Mouse (Mus musculus): Measurements from ENCODE around the gene Slain1.
A peak's percentile ranks its signal among the peaks of the same experiment; 100 is the strongest.

The Slain1 gene

GRCm38 (mm10) chr14:103702516-103702915 is 52.5 kb downstream of the Slain1 start:
- peaks cover 9% of the 10 kb centered on the region for H3K36me3 ChIP-seq (ENCODE audit: insufficient read depth, low read length)
- peak overlapping the region; percentile 45 for H3K4me3 ChIP-seq (replicated peaks; ENCODE audit: low read length)
- no peak for TF ChIP-seq CTCF (conservative IDR thresholded peaks at IDR 0.05; ENCODE audit: low read length)
- TF ChIP-seq NANOG (IDR thresholded peaks at IDR 0.05; ENCODE audit: borderline replicate concordance, low read length): no peak
- TF ChIP-seq POU5F1 (IDR thresholded peaks at IDR 0.05; ENCODE audit: borderline replicate concordance, low read length): no peak
- no peaks in the 10 kb centered on the region for H3K9me3 ChIP-seq (ENCODE audit: low read length)
- H3K4me1 ChIP-seq (replicated peaks; ENCODE audit: low read depth, low read length): peaks cover 12% of the 10 kb centered on the region
- peaks cover 2% of the 10 kb centered on the region; the same call in 1 of the 2 replicates for H3K27me3 ChIP-seq (ENCODE audit: insufficient read depth, low read length)

DNA sequence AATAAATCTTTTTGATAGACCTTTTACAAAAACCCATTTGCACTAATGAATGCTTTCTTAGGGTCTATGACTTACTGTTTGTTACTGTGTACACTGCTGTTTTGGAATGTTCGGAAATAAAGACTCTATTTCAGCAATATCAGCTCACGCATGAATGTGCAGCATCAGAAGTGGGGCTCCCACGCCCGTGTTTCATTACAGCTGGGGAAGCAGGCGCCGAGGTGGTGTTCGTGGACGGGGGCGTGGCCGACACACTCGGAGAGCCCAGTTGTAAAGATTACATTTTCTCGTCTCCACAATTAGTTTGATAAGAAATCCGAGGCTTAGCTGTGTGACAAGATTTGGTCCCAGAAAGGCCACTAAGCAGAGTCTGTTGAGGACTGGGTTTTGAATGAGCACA is 54.7 kb downstream of the Slain1 start:
- TF ChIP-seq CTCF (conservative IDR thresholded peaks at IDR 0.05; ENCODE audit: low read length) (no peak), POU5F1 (IDR thresholded peaks at IDR 0.05; ENCODE audit: borderline replicate concordance, low read length) (no peak), NANOG (IDR thresholded peaks at IDR 0.05; ENCODE audit: borderline replicate concordance, low read length) (no peak)
- Histone ChIP-seq H3K9me3 (ENCODE audit: low read length) (no peaks in the 10 kb centered on the region), H3K4me1 (replicated peaks; ENCODE audit: low read depth, low read length) (peaks cover 14% of the 10 kb centered on the region), H3K27me3 (ENCODE audit: insufficient read depth, low read length) (peaks cover 2% of the 10 kb centered on the region; the same call in 1 of the 2 replicates), H3K4me3 (replicated peaks; ENCODE audit: low read length) (no peak overlapping the region), H3K36me3 (ENCODE audit: insufficient read depth, low read length) (peaks cover 9% of the 10 kb centered on the region)

DNA sequence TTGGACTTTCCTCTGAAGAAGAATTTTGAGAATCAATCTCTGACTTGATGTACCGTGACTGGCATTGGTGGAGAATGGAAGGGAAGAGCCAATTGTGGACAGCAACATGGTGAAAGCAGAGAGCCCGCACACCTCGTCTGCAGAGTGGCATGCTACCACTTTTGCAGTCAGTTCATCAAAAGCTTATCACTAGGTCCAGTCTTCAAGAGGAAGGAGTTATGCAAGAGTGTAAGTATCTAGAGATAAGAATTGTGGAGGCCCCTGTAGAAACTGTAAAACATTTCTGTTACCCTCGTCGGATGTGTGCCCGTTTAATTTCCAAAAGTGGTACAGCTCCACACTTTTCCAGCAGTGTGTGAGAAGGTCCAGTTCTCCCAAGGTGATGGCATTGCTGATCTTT is 56.3 kb downstream of the Slain1 start:
- Histone ChIP-seq H3K27me3 (ENCODE audit: insufficient read depth, low read length) (peaks cover 2% of the 10 kb centered on the region; the same call in 1 of the 2 replicates), H3K36me3 (ENCODE audit: insufficient read depth, low read length) (peaks cover 9% of the 10 kb centered on the region), H3K9me3 (ENCODE audit: low read length) (no peaks in the 10 kb centered on the region), H3K4me1 (replicated peaks; ENCODE audit: low read depth, low read length) (peaks cover 11% of the 10 kb centered on the region), H3K4me3 (replicated peaks; ENCODE audit: low read length) (no peak overlapping the region)
- no peak for TF ChIP-seq POU5F1 (IDR thresholded peaks at IDR 0.05; ENCODE audit: borderline replicate concordance, low read length)
- TF ChIP-seq CTCF (conservative IDR thresholded peaks at IDR 0.05; ENCODE audit: low read length): no peak
- no peak for TF ChIP-seq NANOG (IDR thresholded peaks at IDR 0.05; ENCODE audit: borderline replicate concordance, low read length)

DNA sequence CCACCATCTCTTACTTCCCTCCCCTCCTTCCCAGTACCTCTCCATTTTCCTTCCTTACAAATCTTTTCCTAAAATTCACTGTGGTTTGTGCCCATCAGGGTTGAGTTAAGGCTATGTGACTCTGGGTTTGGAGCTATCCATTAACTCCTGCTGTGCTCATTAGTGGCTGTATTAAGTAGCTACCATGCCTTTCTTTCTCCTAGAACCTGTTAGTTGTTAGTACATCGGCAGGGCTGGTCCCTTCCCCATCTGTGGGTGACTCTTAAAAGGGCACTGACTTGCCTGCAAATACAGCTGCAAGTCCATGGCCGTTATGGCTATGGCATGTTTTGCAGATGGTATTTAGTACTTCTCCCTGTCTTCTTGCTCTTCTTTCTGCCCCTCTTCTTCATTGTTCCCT is 58.6 kb downstream of the Slain1 start:
- H3K9me3 ChIP-seq (ENCODE audit: low read length): no peaks in the 10 kb centered on the region
- no peak overlapping the region for H3K4me3 ChIP-seq (replicated peaks; ENCODE audit: low read length)
- TF ChIP-seq CTCF (conservative IDR thresholded peaks at IDR 0.05; ENCODE audit: low read length): no peak
- TF ChIP-seq POU5F1 (IDR thresholded peaks at IDR 0.05; ENCODE audit: borderline replicate concordance, low read length): no peak
- no peak for TF ChIP-seq NANOG (IDR thresholded peaks at IDR 0.05; ENCODE audit: borderline replicate concordance, low read length)
- no peaks in the 10 kb centered on the region for H3K27me3 ChIP-seq (ENCODE audit: insufficient read depth, low read length)
- 0 out of 2 replicates have a peak, but pooled peaks cover 2% of the 10 kb centered on the region for H3K4me1 ChIP-seq (replicated peaks; ENCODE audit: low read depth, low read length)
- H3K36me3 ChIP-seq (ENCODE audit: insufficient read depth, low read length): peaks cover 4% of the 10 kb centered on the region

- H3K36me3 ChIP-seq (ENCODE audit: insufficient read depth, low read length): no peaks in the 10 kb centered on the region
- no peaks in the 10 kb centered on the region for H3K27me3 ChIP-seq (ENCODE audit: insufficient read depth, low read length)
- no peak for TF ChIP-seq NANOG (IDR thresholded peaks at IDR 0.05; ENCODE audit: borderline replicate concordance, low read length)
- no peak for TF ChIP-seq POU5F1 (IDR thresholded peaks at IDR 0.05; ENCODE audit: borderline replicate concordance, low read length)
- no peaks in the 10 kb centered on the region for H3K9me3 ChIP-seq (ENCODE audit: low read length)
- 0 out of 2 replicates have a peak, but pooled peaks cover 2% of the 10 kb centered on the region for H3K4me1 ChIP-seq (replicated peaks; ENCODE audit: low read depth, low read length)
- H3K4me3 ChIP-seq (replicated peaks; ENCODE audit: low read length): no peak overlapping the region
Observed at GRCm38 (mm10) chr14:103709261-103709660, 59.2 kb downstream of the Slain1 start.

GRCm38 (mm10) chr14:103712986-103713385 is 63.0 kb downstream of the Slain1 start:
- TF ChIP-seq POU5F1 (IDR thresholded peaks at IDR 0.05; ENCODE audit: borderline replicate concordance, low read length) (no peak), CTCF (conservative IDR thresholded peaks at IDR 0.05; ENCODE audit: low read length) (no peak), NANOG (IDR thresholded peaks at IDR 0.05; ENCODE audit: borderline replicate concordance, low read length) (no peak)
- no peaks in the 10 kb centered on the region for H3K36me3 ChIP-seq (ENCODE audit: insufficient read depth, low read length)
- no peaks in the 10 kb centered on the region for H3K9me3 ChIP-seq (ENCODE audit: low read length)
- H3K27me3 ChIP-seq (ENCODE audit: insufficient read depth, low read length): no peaks in the 10 kb centered on the region
- H3K4me1 ChIP-seq (replicated peaks; ENCODE audit: low read depth, low read length): 0 out of 2 replicates have a peak, but pooled peaks cover 2% of the 10 kb centered on the region
- H3K4me3 ChIP-seq (replicated peaks; ENCODE audit: low read length): no peak overlapping the region

DNA sequence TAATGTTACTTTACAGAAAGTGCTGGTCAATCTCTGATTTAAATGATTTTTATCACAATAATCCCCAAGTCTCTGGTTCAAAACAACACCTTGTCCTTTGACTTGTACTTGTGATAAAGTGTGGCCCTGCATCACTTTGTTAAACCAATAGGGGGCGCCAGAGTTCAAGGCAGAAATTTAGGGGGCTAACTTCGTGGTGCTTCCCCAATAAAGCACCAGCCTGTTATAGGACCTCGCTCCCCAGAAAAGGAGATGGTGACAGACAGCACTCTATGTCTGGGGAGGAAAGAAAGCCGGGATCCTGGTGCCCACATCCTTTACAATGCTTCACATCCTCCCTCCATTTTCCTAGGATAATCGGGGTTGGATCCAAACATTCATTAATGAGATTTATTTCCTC is 67.5 kb downstream of the Slain1 start:
- Histone ChIP-seq H3K4me3 (replicated peaks; ENCODE audit: low read length) (no peak overlapping the region), H3K36me3 (ENCODE audit: insufficient read depth, low read length) (no peaks in the 10 kb centered on the region), H3K27me3 (ENCODE audit: insufficient read depth, low read length) (no peaks in the 10 kb centered on the region), H3K4me1 (replicated peaks; ENCODE audit: low read depth, low read length) (no peaks in the 10 kb centered on the region; the same call in 1 of the 2 replicates), H3K9me3 (ENCODE audit: low read length) (no peaks in the 10 kb centered on the region)
- TF ChIP-seq CTCF (conservative IDR thresholded peaks at IDR 0.05; ENCODE audit: low read length) (peak; percentile 91), NANOG (IDR thresholded peaks at IDR 0.05; ENCODE audit: borderline replicate concordance, low read length) (no peak), POU5F1 (IDR thresholded peaks at IDR 0.05; ENCODE audit: borderline replicate concordance, low read length) (no peak)

- Histone ChIP-seq H3K4me3 (replicated peaks; ENCODE audit: low read length) (no peak overlapping the region), H3K9me3 (ENCODE audit: low read length) (no peaks in the 10 kb centered on the region), H3K36me3 (ENCODE audit: insufficient read depth, low read length) (no peaks in the 10 kb centered on the region), H3K27me3 (ENCODE audit: insufficient read depth, low read length) (no peaks in the 10 kb centered on the region), H3K4me1 (replicated peaks; ENCODE audit: low read depth, low read length) (no peaks in the 10 kb centered on the region; the same call in 1 of the 2 replicates)
- TF ChIP-seq POU5F1 (IDR thresholded peaks at IDR 0.05; ENCODE audit: borderline replicate concordance, low read length): no peak
- TF ChIP-seq CTCF (conservative IDR thresholded peaks at IDR 0.05; ENCODE audit: low read length): no peak
- TF ChIP-seq NANOG (IDR thresholded peaks at IDR 0.05; ENCODE audit: borderline replicate concordance, low read length): no peak
Observed at GRCm38 (mm10) chr14:103717979-103718378, 68.0 kb downstream of the Slain1 start.

GRCm38 (mm10) chr14:103718393-103718792 is 68.4 kb downstream of the Slain1 start:
- TF ChIP-seq CTCF (conservative IDR thresholded peaks at IDR 0.05; ENCODE audit: low read length) (no peak), NANOG (IDR thresholded peaks at IDR 0.05; ENCODE audit: borderline replicate concordance, low read length) (no peak), POU5F1 (IDR thresholded peaks at IDR 0.05; ENCODE audit: borderline replicate concordance, low read length) (no peak)

More at GRCm38 (mm10) chr14:103718393-103718792, 68.4 kb downstream of the Slain1 start:
- Histone ChIP-seq H3K9me3 (ENCODE audit: low read length) (no peaks in the 10 kb centered on the region), H3K4me1 (replicated peaks; ENCODE audit: low read depth, low read length) (no peaks in the 10 kb centered on the region; the same call in 1 of the 2 replicates), H3K36me3 (ENCODE audit: insufficient read depth, low read length) (no peaks in the 10 kb centered on the region), H3K27me3 (ENCODE audit: insufficient read depth, low read length) (no peaks in the 10 kb centered on the region), H3K4me3 (replicated peaks; ENCODE audit: low read length) (no peak overlapping the region)

All from E14TG2a.4 (cell line).